Mouse (Mus musculus) heart, postnatal 0 days (tissue): Measurements from ENCODE around the gene Dapl1.

Experiments used
- CTCF ChIP-seq: IDR thresholded peaks from 2 replicates; pipeline ENCODE4 v1.5.1; 2016; ENCODE audit warnings: antibody characterized with exemption, control low read depth, low read depth
- EP300 ChIP-seq: IDR thresholded peaks from 2 replicates; pipeline ENCODE4 v1.6.1; 2016; ENCODE audit warnings: antibody characterized with exemption, low read depth

GRCm38 (mm10) chr2:59452102-59452501, 32.4 kb upstream of the Dapl1 start:
- TF ChIP-seq CTCF (no peak), EP300 (no peak)
